Mouse (Mus musculus) liver, embryonic 14.5 days (tissue): ENCODE measurements around the gene Gnai1.

Source experiments
- CTCF ChIP-seq: IDR thresholded peaks from 2 replicates; pipeline ENCODE4 v1.5.1; 2016; ENCODE audit warnings: antibody characterized with exemption, low read depth, control low read depth
- EP300 ChIP-seq: IDR thresholded peaks from 2 replicates; pipeline ENCODE4 v1.6.1; 2016; ENCODE audit warnings: antibody characterized with exemption, low read depth

DNA sequence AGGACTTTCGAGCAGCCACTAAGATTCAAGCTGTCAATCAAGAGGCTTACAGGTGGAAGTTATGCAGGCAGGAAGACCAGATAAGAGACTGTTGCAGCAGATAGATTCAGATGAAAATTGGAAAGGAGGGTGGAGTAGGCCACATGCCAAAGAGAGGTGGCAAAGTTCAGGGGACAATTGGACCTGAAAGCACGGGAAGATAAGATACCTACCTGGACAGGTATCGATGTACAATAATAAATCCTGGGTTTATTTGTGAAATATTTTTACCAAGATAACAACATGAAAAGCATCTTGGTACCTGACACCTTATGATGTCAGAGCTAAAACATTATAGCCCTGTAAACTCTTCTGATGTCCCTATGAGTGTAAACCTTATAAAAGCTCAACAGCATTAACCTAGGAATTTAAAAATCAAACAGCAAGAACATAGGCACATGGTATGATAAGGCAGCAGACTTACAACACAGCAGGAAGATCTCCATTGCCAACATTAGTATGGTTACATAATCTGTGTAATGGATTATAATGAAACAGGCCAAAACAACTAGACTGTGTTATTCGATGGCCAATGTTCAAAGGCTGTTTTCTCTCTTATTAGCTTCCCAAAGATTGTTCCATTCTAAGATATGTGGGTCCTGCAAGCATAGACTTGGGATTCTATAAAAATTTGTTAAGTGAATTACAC is 16.6 kb downstream of the Gnai1 start:
- TF ChIP-seq CTCF (no peak), EP300 (no peak)
